Mouse (Mus musculus) liver, embryonic 12.5 days (tissue): ENCODE measurements around the gene Wnt10a. TPM values are rescaled to one million over a fixed set of nuclear protein-coding genes. Genes with fewer than 3 reads are reported as not detected.
"Not testable (repeated sequence)": the region's sequence is repeated elsewhere in the genome, so short reads cannot be mapped to it uniquely, and the experiment has no call there.

Experiments used
- ATAC-seq: fragments of 200-750 bp; cut with Nextera tagmentation; 2 replicates; pipeline ENCODE4 v1.8.0; 2017; ENCODE audit warnings: moderate number of reproducible peaks, mild to moderate bottlenecking, moderate library complexity
- H3K27ac ChIP-seq: fragments of 300-500 bp; sonication (generic); 2 replicates; pipeline ENCODE4 v1.5.1; 2016; ENCODE audit warnings: mild to moderate bottlenecking
- H3K27me3 ChIP-seq: fragments of 300-500 bp; sonication (generic); replicated peaks from 2 replicates; pipeline ENCODE4 v1.6.1; 2016; ENCODE audit warnings: mild to moderate bottlenecking, moderate library complexity
- H3K36me3 ChIP-seq: fragments of 300-500 bp; sonication (generic); 2 replicates; pipeline ENCODE4 v1.6.1; 2016; ENCODE audit warnings: mild to moderate bottlenecking, moderate library complexity
- H3K4me1 ChIP-seq: fragments of 300-500 bp; sonication (generic); 2 replicates; pipeline ENCODE4 v1.6.1; 2016
- H3K4me2 ChIP-seq: fragments of 300-500 bp; sonication (generic); 2 replicates; pipeline ENCODE4 v1.6.1; 2016; ENCODE audit warnings: mild to moderate bottlenecking, moderate library complexity
- H3K4me3 ChIP-seq: fragments of 300-500 bp; sonication (generic); 2 replicates; pipeline ENCODE4 v1.5.1; 2016; ENCODE audit warnings: mild to moderate bottlenecking, moderate library complexity
- H3K9ac ChIP-seq: fragments of 300-500 bp; sonication (generic); 2 replicates; pipeline ENCODE4 v1.6.1; 2016; ENCODE audit warnings: mild to moderate bottlenecking, moderate library complexity
- H3K9me3 ChIP-seq: fragments of 300-500 bp; sonication (generic); replicated peaks from 2 replicates; pipeline ENCODE4 v1.6.1; 2016; ENCODE audit warnings: mild to moderate bottlenecking, moderate library complexity
- WGBS: fragments of 180-500 bp; shearing (Covaris S2); methylation state at CpG from one replicate; pipeline ENCODE4 v1.1.7; 2016; ENCODE audit not compliant: insufficient replicate concordance; 5-methylcytosine and 5-hydroxymethylcytosine counted together
- polyA plus RNA-seq: library from polyadenylated mRNA; unstranded; fragments of >200 nt; fragmentation: Nextera tagmentation; extraction: Ambion mirVana; gene quantifications from 2 replicates; pipeline ENCODE4 v1.2.1, GENCODE M21; 2016

The Wnt10a gene
- polyA plus RNA-seq, 1 experiment from 2014 or later: not detected

GRCm38 (mm10) chr1:74823598-74823997 lies 32.3 kb downstream of the Wnt10a start:
- not testable (repeated sequence) for H3K9ac ChIP-seq, H3K27ac ChIP-seq, H3K4me3 ChIP-seq, ATAC-seq, H3K9me3 ChIP-seq, H3K4me2 ChIP-seq, H3K4me1 ChIP-seq, H3K36me3 ChIP-seq
- 66% methylated on average over 4 of the region's 4 CpGs for WGBS
- peaks cover 11% of the 10 kb centered on the region; the same call in 1 of the 2 replicates for H3K27me3 ChIP-seq

- Histone ChIP-seq H3K27ac (no peak overlapping the region), H3K9me3 (no peaks in the 10 kb centered on the region), H3K4me3 (no peak overlapping the region), H3K4me1 (no peaks in the 10 kb centered on the region), H3K4me2 (no peak overlapping the region), H3K9ac (no peak overlapping the region), H3K27me3 (peaks cover 11% of the 10 kb centered on the region; the same call in 1 of the 2 replicates), H3K36me3 (no peaks in the 10 kb centered on the region)
- WGBS: 39% methylated on average over 14 of the region's 14 CpGs
- ATAC-seq: no peak
These were observed 33.4 kb downstream of the Wnt10a start for GRCm38 (mm10) chr1:74824518-74825302.

DNA sequence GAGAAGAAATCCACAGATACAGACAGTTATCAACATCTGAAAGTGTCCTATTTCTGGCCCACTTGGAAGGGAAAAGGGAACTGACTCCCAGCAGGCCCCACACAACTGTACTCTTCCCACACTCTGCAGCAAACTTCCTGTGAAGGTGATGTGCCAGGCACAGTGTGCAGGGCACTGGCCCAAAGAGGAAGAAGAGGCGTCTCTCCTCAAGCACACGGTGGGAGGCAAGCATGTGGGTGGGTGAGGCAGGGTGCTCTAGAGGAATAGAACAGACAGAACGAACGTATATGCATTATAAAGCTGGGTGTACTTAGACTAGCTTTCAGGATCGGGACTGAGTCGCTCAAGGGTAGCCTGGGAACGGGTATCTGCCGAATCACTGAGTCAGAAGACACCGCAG lies 38.7 kb downstream of the Wnt10a start:
- Histone ChIP-seq H3K4me1 (no peaks in the 10 kb centered on the region), H3K9ac (no peak overlapping the region), H3K4me3 (no peak overlapping the region), H3K4me2 (no peak overlapping the region), H3K27ac (no peak overlapping the region), H3K27me3 (peaks cover 3% of the 10 kb centered on the region; the same call in 1 of the 2 replicates), H3K36me3 (no peaks in the 10 kb centered on the region), H3K9me3 (no peaks in the 10 kb centered on the region)
- no peak for ATAC-seq
- 46% methylated on average over 9 of the region's 9 CpGs for WGBS

GRCm38 (mm10) chr1:74833255-74833654 lies 41.9 kb downstream of the Wnt10a start:
- no peak overlapping the region for H3K4me2 ChIP-seq
- no peaks in the 10 kb centered on the region for H3K4me1 ChIP-seq
- no peak overlapping the region for H3K4me3 ChIP-seq
- no peaks in the 10 kb centered on the region; the same call in 1 of the 2 replicates for H3K27me3 ChIP-seq
- no peaks in the 10 kb centered on the region for H3K36me3 ChIP-seq
- WGBS: 59% methylated on average over 3 of the region's 3 CpGs
- no peaks in the 10 kb centered on the region for H3K9me3 ChIP-seq
- ATAC-seq: no peak
- no peak overlapping the region for H3K9ac ChIP-seq
- H3K27ac ChIP-seq: no peak overlapping the region

GRCm38 (mm10) chr1:74843090-74843489 lies 51.8 kb downstream of the Wnt10a start:
- H3K4me2 ChIP-seq: no peak overlapping the region
- H3K36me3 ChIP-seq: no peaks in the 10 kb centered on the region
- ATAC-seq: no peak
- H3K4me3 ChIP-seq: no peak overlapping the region
- no peaks in the 10 kb centered on the region for H3K9me3 ChIP-seq
- 70% methylated on average over 5 of the region's 5 CpGs for WGBS
- H3K9ac ChIP-seq: no peak overlapping the region
- H3K27ac ChIP-seq: no peak overlapping the region
- peaks cover 46% of the 10 kb centered on the region for H3K27me3 ChIP-seq
- no peaks in the 10 kb centered on the region for H3K4me1 ChIP-seq

DNA sequence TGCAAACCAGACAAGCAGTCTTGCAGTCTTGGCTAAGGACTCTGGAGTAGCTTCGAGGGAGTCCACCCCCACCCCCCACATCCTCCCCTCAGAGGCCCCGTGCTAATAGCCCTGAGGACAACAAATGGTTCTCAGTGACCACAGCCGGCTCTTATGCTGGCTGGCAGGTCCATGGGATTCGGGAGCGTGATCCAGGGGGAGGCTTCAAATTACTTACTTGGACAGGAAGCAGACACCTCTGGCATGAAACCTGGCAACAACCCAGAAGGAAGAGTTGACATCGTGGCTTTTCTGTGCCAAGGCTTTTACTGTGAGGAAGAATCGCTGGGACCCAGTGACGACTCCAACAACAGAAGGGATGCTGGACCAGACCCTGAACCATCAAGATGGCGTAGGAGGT lies 55.0 kb downstream of the Wnt10a start:
- Histone ChIP-seq H3K36me3 (no peaks in the 10 kb centered on the region), H3K9ac (no peak overlapping the region), H3K27ac (no peak overlapping the region), H3K9me3 (no peaks in the 10 kb centered on the region), H3K27me3 (peaks cover 65% of the 10 kb centered on the region), H3K4me3 (no peak overlapping the region), H3K4me1 (no peaks in the 10 kb centered on the region), H3K4me2 (no peak overlapping the region)
- ATAC-seq: no peak
- 25% methylated on average over 9 of the region's 9 CpGs for WGBS

DNA sequence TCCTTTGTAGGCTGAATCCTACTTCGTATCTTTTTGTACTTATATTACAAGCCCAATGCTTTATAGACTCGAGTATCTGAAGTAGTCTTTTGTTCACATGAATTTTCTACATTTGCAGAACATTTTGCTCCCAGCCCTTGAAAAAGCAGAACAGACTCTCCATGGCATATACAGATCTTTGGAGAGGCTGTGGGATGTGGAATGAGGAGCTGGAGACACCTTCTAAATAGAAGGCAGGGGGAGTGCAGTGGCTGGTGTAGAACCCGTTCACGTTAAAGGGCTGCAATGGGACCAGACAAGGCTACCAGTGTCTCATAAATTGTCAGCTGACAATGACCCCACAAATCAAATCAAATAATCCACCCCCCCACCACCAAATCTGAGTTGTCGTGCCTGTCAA lies 57.6 kb downstream of the Wnt10a start:
- no peak for ATAC-seq
- Histone ChIP-seq H3K4me3 (no peak overlapping the region), H3K4me1 (no peaks in the 10 kb centered on the region), H3K9me3 (no peaks in the 10 kb centered on the region), H3K27me3 (peaks cover 79% of the 10 kb centered on the region), H3K4me2 (no peak overlapping the region), H3K9ac (no peak overlapping the region), H3K27ac (no peak overlapping the region), H3K36me3 (no peaks in the 10 kb centered on the region)
- 44% methylated on average over 5 of the region's 5 CpGs for WGBS

GRCm38 (mm10) chr1:74850251-74850650 lies 58.9 kb downstream of the Wnt10a start:
- Histone ChIP-seq H3K4me3 (no peak overlapping the region), H3K9ac (no peak overlapping the region), H3K36me3 (no peaks in the 10 kb centered on the region), H3K4me1 (peaks cover 10% of the 10 kb centered on the region; the same call in 1 of the 2 replicates), H3K27ac (no peak overlapping the region), H3K27me3 (peaks cover 81% of the 10 kb centered on the region), H3K4me2 (no peak overlapping the region), H3K9me3 (no peaks in the 10 kb centered on the region)
- 12% methylated on average over 6 of the region's 6 CpGs for WGBS
- ATAC-seq: no peak

GRCm38 (mm10) chr1:74851001-74851775 lies 59.9 kb downstream of the Wnt10a start:
- no peak overlapping the region for H3K4me3 ChIP-seq
- peaks cover 14% of the 10 kb centered on the region; the same call in 1 of the 2 replicates for H3K4me1 ChIP-seq
- no peak overlapping the region for H3K4me2 ChIP-seq
- WGBS: 7% methylated on average over 6 of the region's 6 CpGs
- H3K36me3 ChIP-seq: no peaks in the 10 kb centered on the region
- H3K27ac ChIP-seq: no peak overlapping the region
- no peaks in the 10 kb centered on the region for H3K9me3 ChIP-seq
- no peak overlapping the region for H3K9ac ChIP-seq
- ATAC-seq: no peak
- H3K27me3 ChIP-seq: peaks cover 87% of the 10 kb centered on the region

Other genes with a start within 250 kb of the Wnt10a start
- 0.12 and 0.14 TPM in 2 replicates for gene Plcd4, start 248.6 kb upstream of the Wnt10a start, polyA plus RNA-seq
- 19.2 and 19.9 TPM in 2 replicates for gene Usp37, start 247.2 kb upstream of the Wnt10a start, polyA plus RNA-seq
- 3.8 and 3.9 TPM in 2 replicates for gene Zfp142, start 203.3 kb upstream of the Wnt10a start, polyA plus RNA-seq
- 16.2 and 16.3 TPM in 2 replicates for gene Bcs1l, start 203.2 kb upstream of the Wnt10a start, polyA plus RNA-seq
- gene Rnf25, start 190.1 kb upstream of the Wnt10a start, polyA plus RNA-seq: 14.7 and 15.9 TPM in 2 replicates
- 0.75 and 1.2 TPM in 2 replicates for gene Stk36, start 190.1 kb upstream of the Wnt10a start, polyA plus RNA-seq
- gene Ttll4, start 129.8 kb upstream of the Wnt10a start, polyA plus RNA-seq: 15.4 and 17.8 TPM in 2 replicates
- 2.3 and 2.8 TPM in 2 replicates for gene Cyp27a1, start 77.9 kb upstream of the Wnt10a start, polyA plus RNA-seq
- gene Prkag3, start 42.3 kb upstream of the Wnt10a start, polyA plus RNA-seq: 0.13 TPM in 1 of 2 replicates, not detected in the other
- 0.13 and 0.86 TPM in 2 replicates for gene Wnt6, start 19.6 kb upstream of the Wnt10a start, polyA plus RNA-seq
- gene Cdk5r2, start 63.4 kb downstream of the Wnt10a start, polyA plus RNA-seq: not detected in 2 replicates
- 0.29 and 0.36 TPM in 2 replicates for gene Fev, start 93.9 kb downstream of the Wnt10a start, polyA plus RNA-seq
- gene Cryba2, start 101.6 kb downstream of the Wnt10a start, polyA plus RNA-seq: not detected in 2 replicates
- not detected in 2 replicates for gene Cfap65, start 144.1 kb downstream of the Wnt10a start, polyA plus RNA-seq
- 2.9 and 3.0 TPM in 2 replicates for gene Ihh, start 160.2 kb downstream of the Wnt10a start, polyA plus RNA-seq